Comparison of ENCODE assay signal across 12 mouse cellular contexts in genomic region chr8:105594451-105595242, GRCm38 (mm10). TPM values are rescaled to one million over a fixed set of nuclear protein-coding genes. Genes with fewer than 3 reads are reported as not detected.
DNase-seq lines count a peak whose midpoint lies in the region; ATAC-seq lines count a peak whose summit lies in the region.
"Had no signal": no experiment of that assay in that cellular context is flagged by ENCODE, and none has a peak within 500 bp of the region (broad histone marks: within the 10 kb centered on the region; RNA-seq: fewer than 3 reads in every experiment).

No protein-coding gene starts in this region.

- H3K27me3 ChIP-seq in embryonic facial prominence, embryonic 11.5 days (ENCODE audit: control insufficient read depth, insufficient read depth, low read length): no peaks in the 10 kb centered on the region
- H3K27me3 ChIP-seq in liver, embryonic 16.5 days (ENCODE audit: control insufficient read depth, insufficient read depth, low read depth, low read length): peaks cover 6% of the 10 kb centered on the region
- H3K27me3 ChIP-seq: hindbrain, embryonic 15.5 days had no signal

- no peaks in the 10 kb centered on the region for H3K9me3 ChIP-seq in embryonic facial prominence, embryonic 11.5 days (replicated peaks; ENCODE audit: control insufficient read depth, low read length)
- H3K9me3 ChIP-seq in liver, embryonic 16.5 days (replicated peaks; ENCODE audit: control insufficient read depth, low read length): no peaks in the 10 kb centered on the region
- H3K9me3 ChIP-seq: hindbrain, embryonic 15.5 days had no signal

- H3K27ac ChIP-seq in embryonic facial prominence, embryonic 11.5 days (replicated peaks; ENCODE audit: low read depth, low read length): no peak overlapping the region; the same call in 1 of the 2 replicates
- H3K27ac ChIP-seq in liver, embryonic 16.5 days (ENCODE audit: low read length): no peak overlapping the region
- H3K27ac ChIP-seq: hindbrain, embryonic 15.5 days; liver, embryonic 14.5 days had no signal

- no peak overlapping the region for H3K4me3 ChIP-seq in embryonic facial prominence, embryonic 11.5 days (ENCODE audit: low read depth, low read length)
- no peak overlapping the region for H3K4me3 ChIP-seq in liver, embryonic 16.5 days (ENCODE audit: low read depth, low read length)
- H3K4me3 ChIP-seq: erythroblast, embryonic 14.5 days; hindbrain, embryonic 15.5 days had no signal

- H3K4me2 ChIP-seq in embryonic facial prominence, embryonic 11.5 days (ENCODE audit: low read depth, low read length): no peak overlapping the region; the same call in 1 of the 2 replicates
- H3K4me2 ChIP-seq in liver, embryonic 16.5 days (ENCODE audit: low read depth, low read length): no peak overlapping the region

- WGBS in embryonic facial prominence, embryonic 11.5 days: 78% methylated on average over 18 of the region's 18 CpGs
- 59% methylated on average over 18 of the region's 18 CpGs for WGBS in liver, embryonic 16.5 days (ENCODE audit: insufficient replicate concordance)

- peak overlapping the region; percentile 43; the same call in 1 of the 2 replicates for H3K9ac ChIP-seq in embryonic facial prominence, embryonic 11.5 days (replicated peaks; ENCODE audit: low read length)
- no peak overlapping the region for H3K9ac ChIP-seq in liver, embryonic 16.5 days (ENCODE audit: low read depth, low read length)
- H3K9ac ChIP-seq: hindbrain, embryonic 15.5 days; liver, embryonic 14.5 days had no signal

- no peaks in the 10 kb centered on the region for H3K4me1 ChIP-seq in embryonic facial prominence, embryonic 11.5 days (ENCODE audit: control insufficient read depth, insufficient read depth, low read length)
- H3K4me1 ChIP-seq in liver, embryonic 16.5 days (ENCODE audit: control insufficient read depth, low read depth, low read length): peaks cover 7% of the 10 kb centered on the region

- peak; percentile 31 for DNase-seq in heart, adult 8-10 months (ENCODE audit: low spot score)
- DNase-seq in heart, adult 9 months (ENCODE audit: low spot score in 2 of 2): no peak
- DNase-seq in embryonic facial prominence, embryonic 11.5 days (ENCODE audit: low spot score): no peak
- DNase-seq in kidney, adult 8-10 months: peak; percentile 75 to 83
- no peak for DNase-seq in right cerebral cortex, postnatal 25 days
- DNase-seq in frontal cortex, postnatal 14 days (ENCODE audit: low spot score in 2 of 2): no peak
- DNase-seq: B cell, adult 2 months had no signal

- H3K36me3 ChIP-seq in embryonic facial prominence, embryonic 11.5 days (replicated peaks; ENCODE audit: control insufficient read depth, insufficient read depth, low read depth, low read length): no peaks in the 10 kb centered on the region
- no peaks in the 10 kb centered on the region for H3K36me3 ChIP-seq in liver, embryonic 16.5 days (ENCODE audit: control insufficient read depth, insufficient read depth)
- H3K36me3 ChIP-seq: hindbrain, embryonic 15.5 days had no signal

- ATAC-seq in embryonic facial prominence, embryonic 11.5 days (replicated peaks; ENCODE audit: insufficient number of reproducible peaks, low FRiP score, low TSS enrichment, low read depth): no peak
- peak; percentile 39; the same call in 1 of the 2 replicates for ATAC-seq in liver, embryonic 16.5 days (ENCODE audit: low read depth)
- ATAC-seq in megakaryocyte progenitor cell, adult 5-6 weeks (replicated peaks; ENCODE audit: poor library complexity): no peak

RNA-seq across cellular contexts. Expression of gene Ripor1, which starts 10.4 kb away (rescaled TPM):
- 10 to 100 TPM; 45.5 to 50.0 (median 47.4) TPM for total RNA-seq in heart, adult 8-10 months (2022)
- polyA plus RNA-seq in embryonic facial prominence, embryonic 11.5 days (2014; fragmentation: Nextera tagmentation; extraction: Ambion mirVana): 7.3 and 8.7 TPM in 2 replicates
- polyA plus RNA-seq in liver, embryonic 16.5 days (2015; fragmentation: Nextera tagmentation; extraction: Ambion mirVana): 7.3 and 8.3 TPM in 2 replicates
- total RNA-seq in megakaryocyte progenitor cell, adult 5-6 weeks (2015): 46.9 and 53.0 TPM in 2 replicates
- total RNA-seq in megakaryocyte progenitor cell, adult 5-6 weeks (2017): 6.4 and 6.6 TPM in 2 replicates

RNA-seq across cellular contexts. Expression of gene Atp6v0d1, which starts 28.8 kb away (rescaled TPM):
- 10 to 100 TPM; 41.6 to 53.8 (median 51.7) TPM for total RNA-seq in heart, adult 8-10 months (2022)
- 89.8 and 95.5 TPM in 2 replicates for polyA plus RNA-seq in embryonic facial prominence, embryonic 11.5 days (2014; fragmentation: Nextera tagmentation; extraction: Ambion mirVana)
- 51.0 and 54.0 TPM in 2 replicates for polyA plus RNA-seq in liver, embryonic 16.5 days (2015; fragmentation: Nextera tagmentation; extraction: Ambion mirVana)
- 137 and 142 TPM in 2 replicates for total RNA-seq in megakaryocyte progenitor cell, adult 5-6 weeks (2015)
- total RNA-seq in megakaryocyte progenitor cell, adult 5-6 weeks (2017): 50.5 and 56.6 TPM in 2 replicates

RNA-seq across cellular contexts. Expression of gene Ctcf, which starts 41.7 kb away (rescaled TPM):
- 10 to 100 TPM; 37.4 to 46.3 (median 40.7) TPM for total RNA-seq in heart, adult 8-10 months (2022)
- polyA plus RNA-seq in embryonic facial prominence, embryonic 11.5 days (2014; fragmentation: Nextera tagmentation; extraction: Ambion mirVana): 116 and 118 TPM in 2 replicates
- 55.3 and 57.8 TPM in 2 replicates for polyA plus RNA-seq in liver, embryonic 16.5 days (2015; fragmentation: Nextera tagmentation; extraction: Ambion mirVana)
- total RNA-seq in megakaryocyte progenitor cell, adult 5-6 weeks (2015): 95.7 and 103 TPM in 2 replicates
- total RNA-seq in megakaryocyte progenitor cell, adult 5-6 weeks (2017): 88.1 and 104 TPM in 2 replicates

RNA-seq across cellular contexts. Expression of gene Agrp, which starts 42.5 kb away (rescaled TPM):
- not detected for total RNA-seq in heart, adult 8-10 months (2022)
- polyA plus RNA-seq in embryonic facial prominence, embryonic 11.5 days (2014; fragmentation: Nextera tagmentation; extraction: Ambion mirVana): 1.0 and 1.7 TPM in 2 replicates
- 0.13 TPM in 1 of 2 replicates, not detected in the other for polyA plus RNA-seq in liver, embryonic 16.5 days (2015; fragmentation: Nextera tagmentation; extraction: Ambion mirVana)
- total RNA-seq in megakaryocyte progenitor cell, adult 5-6 weeks (2015): not detected in 2 replicates
- not detected in 2 replicates for total RNA-seq in megakaryocyte progenitor cell, adult 5-6 weeks (2017)
- polyA plus RNA-seq: erythroblast, embryonic 14.5 days had no signal

Comparison
In these comparisons a context has a peak if more than half of its experiments do, and no peak if none do; other contexts are left out.
1. DNase-seq: peak in heart, adult 8-10 months (single experiment) and kidney, adult 8-10 months (2 of 2); none in heart, adult 9 months (0 of 2), embryonic facial prominence, embryonic 11.5 days (single experiment), right cerebral cortex, postnatal 25 days (single experiment) and frontal cortex, postnatal 14 days (0 of 2).